8 mouse cellular contexts compared by ENCODE assay signal in the genomic region with DNA sequence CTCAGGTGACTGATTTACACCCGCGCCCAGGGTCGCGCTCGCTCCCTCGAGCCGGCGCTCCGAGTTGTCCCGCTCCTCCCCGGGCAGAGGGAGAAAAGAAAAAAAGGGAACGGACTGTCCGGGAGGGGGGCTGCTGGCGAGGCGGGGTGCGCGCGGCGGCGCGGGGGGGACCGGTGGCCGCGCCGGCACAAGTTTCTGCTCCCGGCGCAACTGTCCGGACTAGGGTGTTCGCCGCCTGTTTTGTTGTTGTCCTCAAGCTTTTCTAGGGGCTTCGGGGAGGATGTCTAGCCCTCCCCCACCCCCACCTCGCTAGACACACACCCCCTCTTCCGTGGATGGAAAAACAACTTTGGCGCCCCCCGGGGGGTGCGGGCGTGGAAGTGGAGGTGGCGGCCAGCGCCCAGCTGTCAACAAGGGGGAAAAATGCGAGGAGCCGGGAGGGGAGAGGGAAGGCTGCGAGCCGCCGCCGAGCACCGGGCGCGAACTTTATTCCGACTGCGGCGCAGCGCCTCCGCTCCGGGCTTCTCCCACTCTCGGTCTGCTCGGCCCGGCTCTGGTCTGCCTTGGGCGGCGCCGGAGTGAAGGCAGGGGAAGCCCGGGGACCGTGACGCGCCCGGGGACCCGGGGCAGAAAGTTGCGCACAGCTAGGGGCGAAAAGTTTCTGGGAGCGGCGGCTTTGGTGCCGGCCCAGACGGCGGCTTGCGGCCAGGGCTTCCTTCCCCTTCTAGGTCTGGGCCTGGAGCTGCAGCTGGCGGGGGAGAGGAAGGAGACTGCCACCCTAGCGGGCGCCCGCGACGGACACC. TPM values are rescaled to one million over a fixed set of nuclear protein-coding genes. Genes with fewer than 3 reads are reported as not detected.
DNase-seq lines count a peak whose midpoint lies in the region; ATAC-seq and TF ChIP-seq lines count a peak whose summit lies in the region.

A gene (minus strand): TSS at position 105 of the 803 bp plus-strand sequence.

- H3K4me1 ChIP-seq in thymus, adult 2 months (replicated peaks; ENCODE audit: control insufficient read depth, insufficient read depth, low read length): no peaks in the 10 kb centered on the region
- H3K4me1 ChIP-seq in embryonic facial prominence, embryonic 10.5 days: peaks cover 61% of the 10 kb centered on the region
- 0 out of 2 replicates have a peak, but pooled peaks cover 4% of the 10 kb centered on the region for H3K4me1 ChIP-seq in heart, embryonic 10.5 days
- H3K4me1 ChIP-seq in lung, embryonic 15.5 days: peaks cover 19% of the 10 kb centered on the region; the same call in 1 of the 2 replicates

- H3K36me3 ChIP-seq in thymus, adult 2 months (ENCODE audit: control insufficient read depth, insufficient read depth, low read length): no peaks in the 10 kb centered on the region
- H3K36me3 ChIP-seq in embryonic facial prominence, embryonic 10.5 days (replicated peaks): no peaks in the 10 kb centered on the region
- H3K36me3 ChIP-seq in heart, embryonic 10.5 days: no peaks in the 10 kb centered on the region
- H3K36me3 ChIP-seq in lung, embryonic 15.5 days: no peaks in the 10 kb centered on the region

- peak; percentile 4 for DNase-seq in thymus, adult 2 months
- no peak for DNase-seq in thymus, postnatal 0 days (ENCODE audit: low spot score)
- DNase-seq in embryonic facial prominence, embryonic 10.5 days (ENCODE audit: low spot score): peak; percentile 83
- peak; percentile 76 for DNase-seq in heart, embryonic 10.5 days (ENCODE audit: low spot score)
- peak; percentile 29 for DNase-seq in kidney, adult 9 months
- peak; percentile 39 for DNase-seq in ovary, postnatal 14 days (ENCODE audit: low spot score)

- H3K9me3 ChIP-seq in embryonic facial prominence, embryonic 10.5 days: no peaks in the 10 kb centered on the region
- H3K9me3 ChIP-seq in heart, embryonic 10.5 days: no peaks in the 10 kb centered on the region
- H3K9me3 ChIP-seq in lung, embryonic 15.5 days: no peaks in the 10 kb centered on the region

- ATAC-seq in lung, embryonic 15.5 days (ENCODE audit: borderline replicate concordance, extremely low read depth, low FRiP score, low TSS enrichment): peak; percentile 76; the same call in 1 of the 2 replicates
- no peak for ATAC-seq in CD4-positive, CD25-positive, alpha-beta regulatory T cell, adult 4 months

- under 1% methylated on average over 76 of the region's 80 CpGs for WGBS in thymus, adult 2 months
- 1% methylated on average over 80 of the region's 80 CpGs for WGBS in embryonic facial prominence, embryonic 10.5 days
- under 1% methylated on average over 70 of the region's 80 CpGs for WGBS in heart, embryonic 10.5 days
- 1% methylated on average over 72 of the region's 80 CpGs for WGBS in lung, embryonic 15.5 days

- H3K4me2 ChIP-seq in lung, embryonic 15.5 days: peak within 1 kb of the TSS; percentile 91

- TF ChIP-seq CTCF in thymus, adult 2 months (IDR thresholded peaks at IDR 0.05; ENCODE audit: borderline replicate concordance, control insufficient read depth, extremely low read depth, insufficient read depth, low read length, poor library complexity): no peak

- TF ChIP-seq POLR2A in thymus, adult 2 months (IDR thresholded peaks at IDR 0.05; ENCODE audit: control insufficient read depth, extremely low read depth, insufficient read depth, low read length, poor library complexity): no peak

- H3K4me3 ChIP-seq in thymus, adult 2 months (ENCODE audit: control insufficient read depth, insufficient read depth, low read length): no peak within 1 kb of the TSS
- H3K4me3 ChIP-seq in embryonic facial prominence, embryonic 10.5 days: peak within 1 kb of the TSS; percentile 81
- H3K4me3 ChIP-seq in heart, embryonic 10.5 days: peak within 1 kb of the TSS; percentile 80
- peak within 1 kb of the TSS; percentile 71 for H3K4me3 ChIP-seq in lung, embryonic 15.5 days

- peak within 1 kb of the TSS; percentile 49 for H3K9ac ChIP-seq in lung, embryonic 15.5 days

- no peaks in the 10 kb centered on the region; the same call in 1 of the 2 replicates for H3K27me3 ChIP-seq in thymus, adult 2 months (ENCODE audit: control insufficient read depth, insufficient read depth, low read length)
- H3K27me3 ChIP-seq in embryonic facial prominence, embryonic 10.5 days (replicated peaks; ENCODE audit: low read depth, poor library complexity, severe bottlenecking): peaks cover 75% of the 10 kb centered on the region
- H3K27me3 ChIP-seq in heart, embryonic 10.5 days (ENCODE audit: insufficient read depth, poor library complexity, severe bottlenecking): peaks cover 50% of the 10 kb centered on the region
- H3K27me3 ChIP-seq in lung, embryonic 15.5 days: peaks cover 66% of the 10 kb centered on the region

- H3K27ac ChIP-seq in thymus, adult 2 months (ENCODE audit: control insufficient read depth, insufficient read depth, low read length): no peak within 1 kb of the TSS
- peak within 1 kb of the TSS; percentile 93 for H3K27ac ChIP-seq in embryonic facial prominence, embryonic 10.5 days (replicated peaks)
- H3K27ac ChIP-seq in heart, embryonic 10.5 days: peak within 1 kb of the TSS; percentile 86
- peak within 1 kb of the TSS; percentile 63 for H3K27ac ChIP-seq in lung, embryonic 15.5 days

RNA-seq across cellular contexts. Expression of the gene that starts here (rescaled TPM):
- 1.2 and 1.8 TPM in 2 replicates for polyA plus RNA-seq in thymus, adult 2 months (2012; rRNA removed)
- polyA plus RNA-seq in thymus, postnatal 0 days (2015; fragmentation: Nextera tagmentation; extraction: Ambion mirVana): 0.84 and 1.1 TPM in 2 replicates
- polyA plus RNA-seq in embryonic facial prominence, embryonic 10.5 days (2016; fragmentation: Nextera tagmentation; extraction: Ambion mirVana): 13.0 and 22.2 TPM in 2 replicates
- polyA plus RNA-seq in heart, embryonic 10.5 days (2016; fragmentation: Nextera tagmentation; extraction: Ambion mirVana): 2.0 and 7.7 TPM in 2 replicates
- polyA plus RNA-seq in lung, embryonic 15.5 days (2015; fragmentation: Nextera tagmentation; extraction: Ambion mirVana): 5.8 and 6.0 TPM in 2 replicates
- polyA plus RNA-seq in CD4-positive, CD25-positive, alpha-beta regulatory T cell, adult 4 months (2017; shearing (Covaris generic)): not detected
